Mouse (Mus musculus): ENCODE results near the gene Tmem59l.

- no peak for TF ChIP-seq FOSL1 (IDR thresholded peaks at IDR 0.05; ENCODE audit: insufficient read depth, low read length, poor library complexity, severe bottlenecking)
- no peak for TF ChIP-seq CTCF (IDR thresholded peaks at IDR 0.05; ENCODE audit: control insufficient read depth, insufficient read depth, insufficient read length)
- no peak for TF ChIP-seq MAX (IDR thresholded peaks at IDR 0.05)
- TF ChIP-seq MYOD1 (IDR thresholded peaks at IDR 0.05; ENCODE audit: control insufficient read depth, insufficient read length, low read depth): no peak
- no peak for TF ChIP-seq USF1 (IDR thresholded peaks at IDR 0.05; ENCODE audit: low read depth)
- TF ChIP-seq CEBPB (IDR thresholded peaks at IDR 0.05; ENCODE audit: low read depth): no peak
- TF ChIP-seq MYOG (IDR thresholded peaks at IDR 0.05; ENCODE audit: control insufficient read depth, extremely low read depth, insufficient read length): no peak
These were observed 23.9 kb downstream of the Tmem59l start for GRCm38 (mm10) chr8:70463306-70463705.

Measured in C2C12 (cell line).